Mouse (Mus musculus) thymus, postnatal 14 days (tissue): ENCODE measurements at regions not wholly inside any gene's neighbourhood (a gene's known extent, or its start where the extent isn't known, plus 50 kb on each side); places are given as distances from the start of the nearest gene placed in this dataset.
"Not testable (repeated sequence)": the region's sequence is repeated elsewhere in the genome, so short reads cannot be mapped to it uniquely, and the experiment has no call there.

ENCODE experiments used
- DNase-seq: peaks from one replicate; pipeline ENCODE4 v3.0.0; 2021

- not testable (repeated sequence) for DNase-seq
These were observed 135.9 kb upstream of the Abcb5 start for GRCm38 (mm10) chr12:119102106-119102505.

GRCm38 (mm10) chr12:119099736-119100135 is 133.5 kb upstream of the Abcb5 start:
- DNase-seq = no peak

GRCm38 (mm10) chr12:119097814-119098213 is 131.6 kb upstream of the Abcb5 start:
- DNase-seq = no peak

GRCm38 (mm10) chr12:119094314-119094713 is 128.1 kb upstream of the Abcb5 start:
- no peak for DNase-seq

- no peak for DNase-seq
These were observed 127.2 kb upstream of the Abcb5 start for GRCm38 (mm10) chr12:119093402-119093801.

- no peak for DNase-seq
These were observed 123.1 kb upstream of the Abcb5 start for GRCm38 (mm10) chr12:119089292-119089691.

GRCm38 (mm10) chr12:119088666-119089065 is 122.4 kb upstream of the Abcb5 start:
- DNase-seq = no peak

- no peak for DNase-seq
These were observed 118.6 kb upstream of the Abcb5 start for GRCm38 (mm10) chr12:119084814-119085213.

- DNase-seq = no peak
These were observed 116.6 kb upstream of the Abcb5 start for GRCm38 (mm10) chr12:119082781-119083180.

- no peak for DNase-seq
These were observed 109.6 kb upstream of the Abcb5 start for GRCm38 (mm10) chr12:119075825-119076224.

GRCm38 (mm10) chr12:119074742-119075478 is 108.7 kb upstream of the Abcb5 start:
- no peak for DNase-seq

GRCm38 (mm10) chr12:119074147-119074546 is 107.9 kb upstream of the Abcb5 start:
- no peak for DNase-seq

GRCm38 (mm10) chr12:119070963-119071362 is 104.7 kb upstream of the Abcb5 start:
- DNase-seq = no peak

GRCm38 (mm10) chr12:119070446-119070845 is 104.2 kb upstream of the Abcb5 start:
- no peak for DNase-seq

GRCm38 (mm10) chr12:119069747-119070146 is 103.5 kb upstream of the Abcb5 start:
- DNase-seq = no peak

GRCm38 (mm10) chr12:119068079-119068478 is 101.9 kb upstream of the Abcb5 start:
- DNase-seq = no peak

GRCm38 (mm10) chr12:119062931-119063330 is 96.7 kb upstream of the Abcb5 start:
- no peak for DNase-seq

- no peak for DNase-seq
These were observed 96.3 kb upstream of the Abcb5 start for GRCm38 (mm10) chr12:119062490-119062889.

- no peak for DNase-seq
These were observed 88.3 kb upstream of the Abcb5 start for GRCm38 (mm10) chr12:119054560-119054959.

- DNase-seq = no peak
These were observed 85.6 kb upstream of the Abcb5 start for GRCm38 (mm10) chr12:119051692-119052379.

GRCm38 (mm10) chr12:119038306-119038705 is 72.1 kb upstream of the Abcb5 start:
- DNase-seq = no peak

GRCm38 (mm10) chr12:119034828-119035227 is 68.6 kb upstream of the Abcb5 start:
- no peak for DNase-seq

- DNase-seq = no peak
These were observed 62.5 kb upstream of the Abcb5 start for GRCm38 (mm10) chr12:119028711-119029110.

- DNase-seq = no peak
These were observed 61.9 kb upstream of the Abcb5 start for GRCm38 (mm10) chr12:119028161-119028560.
